Mouse (Mus musculus): Measurements from ENCODE around the gene Cotl1. TPM values are rescaled to one million over a fixed set of nuclear protein-coding genes. Genes with fewer than 3 reads are reported as not detected.

Gene Cotl1
- polyA plus RNA-seq, 1 experiment: 606 TPM

- Histone ChIP-seq H3K36me3 (ENCODE audit: control insufficient read depth, insufficient read depth, low read length) (no peaks in the 10 kb centered on the region), H3K27ac (ENCODE audit: insufficient read depth, low read length) (no peak overlapping the region), H3K4me3 (ENCODE audit: extremely low read depth, insufficient read depth, insufficient read length) (no peak overlapping the region), H3K4me1 (ENCODE audit: control insufficient read depth, insufficient read depth, insufficient read length) (peaks cover 8% of the 10 kb centered on the region; the same call in 1 of the 2 replicates), H3K27me3 (ENCODE audit: control insufficient read depth, insufficient read depth, low read length) (no peaks in the 10 kb centered on the region)
- TF ChIP-seq CTCF (IDR thresholded peaks at IDR 0.05; ENCODE audit: extremely low read depth, insufficient read depth, insufficient read length, insufficient replicate concordance): no peak
- TF ChIP-seq POLR2A (IDR thresholded peaks at IDR 0.05; ENCODE audit: low read depth, low read length): no peak
- 73% methylated on average over 16 of the region's 16 CpGs for WGBS
- no peak for DNase-seq (ENCODE audit: low read depth in 1 of 2, low spot score in 2 of 2)
These were observed 48.3 kb downstream of the Cotl1 start for GRCm38 (mm10) chr8:119791804-119792704.

GRCm38 (mm10) chr8:119789581-119789980, 50.8 kb downstream of the Cotl1 start:
- Histone ChIP-seq H3K27me3 (ENCODE audit: control insufficient read depth, insufficient read depth, low read length) (no peaks in the 10 kb centered on the region), H3K4me3 (ENCODE audit: extremely low read depth, insufficient read depth, insufficient read length) (no peak overlapping the region), H3K36me3 (ENCODE audit: control insufficient read depth, insufficient read depth, low read length) (no peaks in the 10 kb centered on the region), H3K4me1 (ENCODE audit: control insufficient read depth, insufficient read depth, insufficient read length) (peaks cover 29% of the 10 kb centered on the region; the same call in 1 of the 2 replicates), H3K27ac (ENCODE audit: insufficient read depth, low read length) (peak overlapping the region; percentile 65)
- DNase-seq (ENCODE audit: low read depth in 1 of 2, low spot score in 2 of 2): no peak
- 65% methylated on average over 7 of the region's 7 CpGs for WGBS
- no peak for TF ChIP-seq POLR2A (IDR thresholded peaks at IDR 0.05; ENCODE audit: low read depth, low read length)
- TF ChIP-seq CTCF (IDR thresholded peaks at IDR 0.05; ENCODE audit: extremely low read depth, insufficient read depth, insufficient read length, insufficient replicate concordance): no peak

- Histone ChIP-seq H3K27ac (ENCODE audit: insufficient read depth, low read length) (peak overlapping the region; percentile 65), H3K36me3 (ENCODE audit: control insufficient read depth, insufficient read depth, low read length) (no peaks in the 10 kb centered on the region), H3K4me1 (ENCODE audit: control insufficient read depth, insufficient read depth, insufficient read length) (peaks cover 32% of the 10 kb centered on the region; the same call in 1 of the 2 replicates), H3K4me3 (ENCODE audit: extremely low read depth, insufficient read depth, insufficient read length) (no peak overlapping the region), H3K27me3 (ENCODE audit: control insufficient read depth, insufficient read depth, low read length) (no peaks in the 10 kb centered on the region)
- WGBS: 83% methylated on average over 9 of the region's 9 CpGs
- DNase-seq (ENCODE audit: low read depth in 1 of 2, low spot score in 2 of 2): no peak
- TF ChIP-seq CTCF (IDR thresholded peaks at IDR 0.05; ENCODE audit: extremely low read depth, insufficient read depth, insufficient read length, insufficient replicate concordance): no peak
- TF ChIP-seq POLR2A (IDR thresholded peaks at IDR 0.05; ENCODE audit: low read depth, low read length): no peak
These were observed 51.5 kb downstream of the Cotl1 start for GRCm38 (mm10) chr8:119788607-119789381.

GRCm38 (mm10) chr8:119787341-119787740, 53.0 kb downstream of the Cotl1 start:
- Histone ChIP-seq H3K27me3 (ENCODE audit: control insufficient read depth, insufficient read depth, low read length) (no peaks in the 10 kb centered on the region), H3K27ac (ENCODE audit: insufficient read depth, low read length) (peak overlapping the region; percentile 54; the same call in 1 of the 2 replicates), H3K4me1 (ENCODE audit: control insufficient read depth, insufficient read depth, insufficient read length) (peaks cover 38% of the 10 kb centered on the region; the same call in 1 of the 2 replicates), H3K4me3 (ENCODE audit: extremely low read depth, insufficient read depth, insufficient read length) (no peak overlapping the region), H3K36me3 (ENCODE audit: control insufficient read depth, insufficient read depth, low read length) (no peaks in the 10 kb centered on the region)
- DNase-seq (ENCODE audit: low read depth in 1 of 2, low spot score in 2 of 2): no peak
- TF ChIP-seq CTCF (IDR thresholded peaks at IDR 0.05; ENCODE audit: extremely low read depth, insufficient read depth, insufficient read length, insufficient replicate concordance): no peak
- no peak for TF ChIP-seq POLR2A (IDR thresholded peaks at IDR 0.05; ENCODE audit: low read depth, low read length)
- 33% methylated on average over 4 of the region's 4 CpGs for WGBS

- Histone ChIP-seq H3K27me3 (ENCODE audit: control insufficient read depth, insufficient read depth, low read length) (no peaks in the 10 kb centered on the region), H3K36me3 (ENCODE audit: control insufficient read depth, insufficient read depth, low read length) (no peaks in the 10 kb centered on the region), H3K4me1 (ENCODE audit: control insufficient read depth, insufficient read depth, insufficient read length) (peaks cover 38% of the 10 kb centered on the region; the same call in 1 of the 2 replicates), H3K27ac (ENCODE audit: insufficient read depth, low read length) (peak overlapping the region; percentile 41; the same call in 1 of the 2 replicates), H3K4me3 (ENCODE audit: extremely low read depth, insufficient read depth, insufficient read length) (no peak overlapping the region)
- DNase-seq (ENCODE audit: low read depth in 1 of 2, low spot score in 2 of 2): no peak
- WGBS: 50% methylated on average over 3 of the region's 3 CpGs
- TF ChIP-seq POLR2A (IDR thresholded peaks at IDR 0.05; ENCODE audit: low read depth, low read length) (no peak), CTCF (IDR thresholded peaks at IDR 0.05; ENCODE audit: extremely low read depth, insufficient read depth, insufficient read length, insufficient replicate concordance) (no peak)
These were observed 53.5 kb downstream of the Cotl1 start for GRCm38 (mm10) chr8:119786871-119787270.

- H3K27me3 ChIP-seq (ENCODE audit: control insufficient read depth, insufficient read depth, low read length): no peaks in the 10 kb centered on the region
- H3K4me1 ChIP-seq (ENCODE audit: control insufficient read depth, insufficient read depth, insufficient read length): peaks cover 38% of the 10 kb centered on the region; the same call in 1 of the 2 replicates
- 73% methylated on average over 18 of the region's 18 CpGs for WGBS
- no peak overlapping the region for H3K4me3 ChIP-seq (ENCODE audit: extremely low read depth, insufficient read depth, insufficient read length)
- no peak for DNase-seq (ENCODE audit: low read depth in 1 of 2, low spot score in 2 of 2)
- TF ChIP-seq POLR2A (IDR thresholded peaks at IDR 0.05; ENCODE audit: low read depth, low read length) (no peak), CTCF (IDR thresholded peaks at IDR 0.05; ENCODE audit: extremely low read depth, insufficient read depth, insufficient read length, insufficient replicate concordance) (no peak)
- H3K36me3 ChIP-seq (ENCODE audit: control insufficient read depth, insufficient read depth, low read length): no peaks in the 10 kb centered on the region
- H3K27ac ChIP-seq (ENCODE audit: insufficient read depth, low read length): peak overlapping the region; percentile 34; the same call in 1 of the 2 replicates
These were observed 54.5 kb downstream of the Cotl1 start for GRCm38 (mm10) chr8:119785764-119786405.
